In the genomic region with DNA sequence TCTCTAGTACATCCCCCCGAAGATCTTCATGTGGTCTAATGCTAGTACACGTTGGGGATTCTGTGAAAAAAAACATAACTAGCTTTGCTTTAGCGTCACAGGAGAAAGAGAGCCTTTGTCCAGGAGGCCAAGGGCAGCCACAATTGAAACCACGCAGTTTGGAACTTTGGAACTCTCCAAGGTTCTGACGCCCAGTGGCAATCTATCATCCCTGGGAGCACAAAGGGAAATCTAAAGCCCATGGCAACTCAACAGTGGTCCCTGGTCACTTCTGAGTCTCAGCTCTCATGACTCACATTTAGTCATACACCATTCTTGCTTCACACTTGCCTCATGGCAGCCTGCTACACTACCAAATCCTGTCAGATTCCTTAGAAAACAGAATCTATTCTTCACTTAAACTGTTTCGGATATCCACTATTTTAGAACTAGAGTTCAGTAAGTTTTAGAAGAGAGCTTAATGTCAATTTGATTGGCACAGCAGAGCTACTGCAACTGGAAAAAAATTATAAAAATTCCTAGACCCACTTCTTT, we compare ENCODE assay signal across 11 mouse cellular contexts. TPM values are rescaled to one million over a fixed set of nuclear protein-coding genes. Genes with fewer than 3 reads are reported as not detected.
DNase-seq lines count a peak whose midpoint lies in the region; ATAC-seq lines count a peak whose summit lies in the region.
"Had no signal": no experiment of that assay in that cellular context is flagged by ENCODE, and none has a peak within 500 bp of the region (broad histone marks: within the 10 kb centered on the region; RNA-seq: fewer than 3 reads in every experiment).

No protein-coding gene starts in this region.

- H3K9me3 ChIP-seq in kidney, embryonic 16.5 days (ENCODE audit: low read length): no peaks in the 10 kb centered on the region

- no peak overlapping the region for H3K4me3 ChIP-seq in kidney, embryonic 16.5 days (ENCODE audit: low read length)
- H3K4me3 ChIP-seq: limb, embryonic 12.5 days had no signal

- H3K4me1 ChIP-seq in kidney, embryonic 16.5 days (ENCODE audit: insufficient read depth, low read length): no peaks in the 10 kb centered on the region
- H3K4me1 ChIP-seq: limb, embryonic 12.5 days had no signal

- no peak for ATAC-seq in kidney, embryonic 16.5 days (ENCODE audit: low FRiP score, low TSS enrichment)
- ATAC-seq: forebrain, embryonic 14.5 days had no signal

- H3K36me3 ChIP-seq in kidney, embryonic 16.5 days (ENCODE audit: insufficient read depth, low read length): no peaks in the 10 kb centered on the region; the same call in 1 of the 2 replicates
- H3K36me3 ChIP-seq: limb, embryonic 12.5 days had no signal

- no peaks in the 10 kb centered on the region for H3K27me3 ChIP-seq in kidney, embryonic 16.5 days (ENCODE audit: insufficient read depth, low read length)
- H3K27me3 ChIP-seq: limb, embryonic 12.5 days had no signal

- DNase-seq in kidney, postnatal 4 days: peak; percentile 17 to 24
- DNase-seq in ZHBTc4 (ENCODE audit: low read depth, low spot score): peak; percentile 23
- peak; percentile 32 for DNase-seq in embryo, embryonic 11.5 days (ENCODE audit: low read depth, low spot score)
- peak; percentile 19 for DNase-seq in retina, embryonic 14.5 days (ENCODE audit: low spot score)
- DNase-seq in left cerebral cortex, adult 11 months (ENCODE audit: low spot score): no peak
- DNase-seq in heart, adult 11 months: no peak
- DNase-seq: cerebellum, postnatal 36 days; heart, postnatal 36 days had no signal

- no peak overlapping the region for H3K9ac ChIP-seq in kidney, embryonic 16.5 days (replicated peaks; ENCODE audit: low read length)
- H3K9ac ChIP-seq: limb, embryonic 12.5 days had no signal

- WGBS in kidney, embryonic 16.5 days: 57% methylated on average over 6 of the region's 6 CpGs

- no peak overlapping the region for H3K27ac ChIP-seq in kidney, embryonic 16.5 days (ENCODE audit: low read length)
- H3K27ac ChIP-seq: limb, embryonic 12.5 days had no signal

- no peak overlapping the region for H3K4me2 ChIP-seq in kidney, embryonic 16.5 days (replicated peaks; ENCODE audit: low read depth, low read length)
- H3K4me2 ChIP-seq: limb, embryonic 12.5 days had no signal

RNA-seq across cellular contexts. Expression of a gene that starts 50.9 kb away (rescaled TPM):
- polyA plus RNA-seq in kidney, embryonic 16.5 days (2015; fragmentation: Nextera tagmentation; extraction: Ambion mirVana): 15.5 and 19.4 TPM in 2 replicates

Comparison
In these comparisons a context has a peak if more than half of its experiments do, and no peak if none do; other contexts are left out.
1. DNase-seq: peak in kidney, postnatal 4 days (2 of 2), ZHBTc4 (single experiment), embryo, embryonic 11.5 days (single experiment) and retina, embryonic 14.5 days (single experiment); none in left cerebral cortex, adult 11 months (single experiment) and heart, adult 11 months (single experiment).